Mouse (Mus musculus) bone marrow, adult 2 months (tissue): ENCODE measurements around the gene Ntmt1. TPM values are rescaled to one million over a fixed set of nuclear protein-coding genes. Genes with fewer than 3 reads are reported as not detected.

Experiments
- H3K27ac ChIP-seq: fragments of 200-500 bp; 2 replicates; pipeline ENCODE4 v1.5.1; 2012; ENCODE audit warnings: low read depth, mild to moderate bottlenecking, control low read depth, inconsistent platforms, low read length; ENCODE audit not compliant: control insufficient read depth, poor library complexity, insufficient read depth
- H3K4me1 ChIP-seq: fragments of 200-500 bp; 2 replicates; pipeline ENCODE4 v1.6.1; 2011; ENCODE audit warnings: low read length; ENCODE audit not compliant: control insufficient read depth, insufficient read depth
- H3K4me3 ChIP-seq: fragments of 200-500 bp; replicated peaks from 2 replicates; pipeline ENCODE3; 2011; ENCODE audit warnings: mild to moderate bottlenecking, low read depth, low read length, control low read depth; ENCODE audit not compliant: control insufficient read depth
- CTCF ChIP-seq: fragments of 200-500 bp; IDR thresholded peaks from 2 replicates; pipeline ENCODE4 v1.5.1; 2011; ENCODE audit warnings: low read length, control low read depth; ENCODE audit not compliant: control insufficient read depth, insufficient read depth
- POLR2A ChIP-seq: fragments of 200-500 bp; IDR thresholded peaks from 2 replicates; pipeline ENCODE4 v1.6.1; 2011; ENCODE audit warnings: low read depth, mild to moderate bottlenecking, control low read depth, low read length, borderline replicate concordance; ENCODE audit not compliant: control insufficient read depth
- WGBS: fragments of 180-500 bp; shearing (Covaris S2); methylation state at CpG from one replicate; pipeline ENCODE4 v1.1.7; 2018; 5-methylcytosine and 5-hydroxymethylcytosine counted together
- polyA plus RNA-seq: library from polyadenylated mRNA; stranded (reverse); fragments of >200 nt; gene quantifications from 2 replicates; pipeline ENCODE4 v1.2.4, GENCODE M21; 2011; ENCODE audit warnings: low replicate concordance; ENCODE audit not compliant: missing spikeins, insufficient read depth, insufficient read length

Gene Ntmt1
- polyA plus RNA-seq, 1 experiment = 10.2 TPM

GRCm38 (mm10) chr2:30823385-30824153 is 15.9 kb downstream of the Ntmt1 start:
- TF ChIP-seq CTCF (no peak), POLR2A (no peak)
- 90% methylated on average over 13 of the region's 13 CpGs for WGBS
- H3K4me1 ChIP-seq = peaks cover 5% of the 10 kb centered on the region

GRCm38 (mm10) chr2:30826825-30827748 is 19.5 kb downstream of the Ntmt1 start:
- Histone ChIP-seq H3K4me3 (peak overlapping the region; percentile 100), H3K4me1 (peaks cover 5% of the 10 kb centered on the region), H3K27ac (peak overlapping the region; percentile 94)
- TF ChIP-seq POLR2A (peak; percentile 39; the same call in 1 of the 2 replicates), CTCF (peak; percentile 28; the same call in 1 of the 2 replicates)
- 27% methylated on average over 26 of the region's 26 CpGs for WGBS

More at GRCm38 (mm10) chr2:30823385-30824153, 15.9 kb downstream of the Ntmt1 start:
- Histone ChIP-seq H3K27ac (no peak overlapping the region), H3K4me3 (no peak overlapping the region)

- TF ChIP-seq POLR2A = peak; percentile 77; the same call in 1 of the 2 replicates
- TF ChIP-seq CTCF = peak; percentile 94
- Histone ChIP-seq H3K4me1 (peaks cover 5% of the 10 kb centered on the region), H3K27ac (peak overlapping the region; percentile 94), H3K4me3 (peak overlapping the region; percentile 100)
- under 1% methylated on average over 63 of the region's 63 CpGs for WGBS
These were observed 20.3 kb downstream of the Ntmt1 start for GRCm38 (mm10) chr2:30827749-30828475.

- Histone ChIP-seq H3K27ac (no peak overlapping the region), H3K4me3 (no peak overlapping the region), H3K4me1 (peaks cover 5% of the 10 kb centered on the region)
- 17% methylated on average over 5 of the region's 5 CpGs for WGBS
- peak; percentile 83 for TF ChIP-seq CTCF
- no peak for TF ChIP-seq POLR2A
These were observed 21.7 kb downstream of the Ntmt1 start for GRCm38 (mm10) chr2:30829315-30829714.

- peaks cover 5% of the 10 kb centered on the region for H3K4me1 ChIP-seq
- no peak within 1 kb of the TSS for H3K4me3 ChIP-seq
- TF ChIP-seq CTCF (no peak), POLR2A (no peak)
- no peak within 1 kb of the TSS for H3K27ac ChIP-seq
- 75% methylated on average over 4 of the region's 4 CpGs for WGBS
These were observed 22.7 kb downstream of the Ntmt1 start, which contains the start of gene Asb6 for GRCm38 (mm10) chr2:30830283-30830795. TSS of gene Asb6 (minus strand) at chr2:30830333.

- no peak overlapping the region for H3K27ac ChIP-seq
- H3K4me3 ChIP-seq = no peak overlapping the region
- 76% methylated on average over 5 of the region's 5 CpGs for WGBS
These were observed 26.0 kb downstream of the Ntmt1 start for GRCm38 (mm10) chr2:30833644-30834043.

GRCm38 (mm10) chr2:30834373-30835022 is 26.9 kb downstream of the Ntmt1 start, which contains the start of gene Prrx2:
TSS of gene Prrx2 (plus strand) at chr2:30834972.
- H3K4me1 ChIP-seq = no peaks in the 10 kb centered on the region
- 79% methylated on average over 8 of the region's 10 CpGs for WGBS
- no peak for TF ChIP-seq POLR2A
- TF ChIP-seq CTCF = no peak

More at GRCm38 (mm10) chr2:30833644-30834043, 26.0 kb downstream of the Ntmt1 start:
- H3K4me1 ChIP-seq = no peaks in the 10 kb centered on the region
- TF ChIP-seq POLR2A (no peak), CTCF (no peak)

More at GRCm38 (mm10) chr2:30834373-30835022, 26.9 kb downstream of the Ntmt1 start, which contains the start of gene Prrx2:
- H3K4me3 ChIP-seq = no peak within 1 kb of the TSS
- H3K27ac ChIP-seq = no peak within 1 kb of the TSS
